Mouse (Mus musculus): ENCODE measurements around the gene Rsph10b. TPM values are rescaled to one million over a fixed set of nuclear protein-coding genes. Genes with fewer than 3 reads are reported as not detected.

The Rsph10b gene
- total RNA-seq, 2 experiments from 2014 or later: 3.7 to 3.9 TPM

DNA sequence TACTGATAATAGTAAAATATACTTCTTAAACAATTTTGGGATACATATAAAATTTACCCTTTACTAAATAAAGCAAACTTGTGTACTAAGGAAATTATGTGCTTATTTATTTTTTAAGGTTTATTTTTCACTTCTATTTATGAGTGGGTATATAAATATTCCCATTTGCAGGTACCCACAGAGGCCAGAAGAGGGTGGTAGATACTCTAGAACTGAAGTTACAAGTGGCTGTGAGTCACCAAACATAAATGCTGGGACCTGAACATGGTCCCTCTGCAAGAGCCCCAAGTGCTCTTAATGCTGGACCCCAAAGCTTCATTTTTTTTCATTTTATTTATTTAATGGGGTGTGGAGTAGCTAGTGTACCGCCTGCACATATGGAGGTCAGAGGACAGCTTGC, 1.0 kb downstream of the Rsph10b start:
- no peak for DNase-seq (ENCODE audit: low spot score in 2 of 2)

DNA sequence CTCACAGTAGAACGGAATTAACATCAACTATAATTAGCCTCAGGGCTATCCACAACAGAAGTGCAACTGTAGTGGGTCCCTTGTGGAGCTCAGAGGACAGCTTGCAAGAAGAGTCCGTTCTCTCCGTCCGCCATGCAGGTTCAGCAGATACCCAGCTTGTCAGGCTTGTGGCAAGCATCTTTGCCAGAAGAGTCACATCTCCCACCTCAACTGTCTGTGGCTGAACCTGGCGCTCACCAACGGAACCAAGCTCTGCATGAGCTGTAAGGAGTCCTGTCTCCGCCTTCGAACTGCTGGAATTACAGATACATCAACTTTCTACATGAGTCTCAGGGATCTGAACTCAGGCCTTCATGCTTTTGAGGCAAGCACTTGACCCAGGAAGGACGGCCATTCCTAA, 3.3 kb downstream of the Rsph10b start:
- DNase-seq (ENCODE audit: low spot score in 2 of 2): no peak

DNA sequence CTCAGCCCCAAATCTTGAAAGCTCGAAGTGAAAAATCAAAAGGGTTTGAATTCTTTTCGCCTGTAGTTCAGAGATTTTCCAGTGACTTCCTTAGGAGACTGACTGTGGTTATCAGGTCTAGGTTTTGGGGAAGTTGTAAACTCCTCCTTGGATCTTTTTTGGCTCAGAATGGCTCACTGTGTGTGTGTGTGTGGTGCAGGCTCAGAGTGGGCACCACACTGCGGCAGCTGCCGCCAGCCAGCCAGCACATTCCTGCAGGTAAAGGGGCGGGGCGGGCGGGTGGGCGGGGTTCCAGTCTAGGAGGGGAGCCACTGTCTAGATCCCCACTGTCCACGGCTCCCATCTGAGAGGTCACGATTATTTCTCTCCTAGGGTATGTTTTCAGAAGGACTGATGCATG, 8.8 kb downstream of the Rsph10b start:
- DNase-seq (ENCODE audit: low spot score in 2 of 2): no peak

DNA sequence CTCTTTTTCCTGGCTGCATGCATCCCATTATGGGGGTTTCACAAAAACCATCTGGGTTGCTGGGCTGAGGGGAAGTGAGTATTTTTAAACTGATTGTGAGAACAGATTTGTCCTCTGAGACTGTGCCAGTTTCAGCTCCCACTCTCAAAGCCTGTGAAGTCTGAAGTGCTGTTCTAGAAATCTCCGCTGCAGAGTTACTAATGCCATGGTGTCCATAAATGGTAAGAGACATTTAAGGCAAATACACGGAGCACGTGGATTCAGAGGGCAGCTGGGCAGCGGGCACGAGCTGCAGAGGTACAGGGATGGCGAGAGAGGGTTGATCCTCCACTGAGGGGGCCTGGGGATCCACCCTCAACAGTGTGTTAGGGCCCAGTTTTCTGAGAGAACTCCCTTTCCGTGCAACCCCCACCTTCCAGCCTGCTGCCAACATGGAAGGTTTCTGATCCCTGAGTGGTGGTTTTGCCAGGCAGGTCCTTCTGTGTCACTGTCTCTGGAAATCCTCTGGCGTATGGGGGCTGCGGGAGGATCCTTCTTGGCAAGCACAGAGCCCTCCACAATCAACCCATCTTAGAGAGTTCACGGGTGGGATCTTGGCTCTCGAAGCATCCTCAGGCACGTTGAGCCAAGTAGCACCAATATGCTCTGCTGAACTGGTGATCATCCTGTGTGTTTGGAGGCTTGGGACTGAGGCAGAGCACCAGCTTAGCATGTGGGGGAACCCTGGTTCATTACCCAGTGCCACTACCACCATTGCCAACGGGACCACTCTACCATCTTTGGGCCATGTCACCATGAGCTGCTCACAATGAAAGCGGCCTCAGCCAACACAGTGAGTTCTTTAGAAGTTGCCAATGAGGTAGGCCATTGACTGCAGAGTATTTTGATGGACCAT, 10.6 kb downstream of the Rsph10b start:
- DNase-seq (ENCODE audit: low spot score in 2 of 2): peak; percentile 76 to 83

DNA sequence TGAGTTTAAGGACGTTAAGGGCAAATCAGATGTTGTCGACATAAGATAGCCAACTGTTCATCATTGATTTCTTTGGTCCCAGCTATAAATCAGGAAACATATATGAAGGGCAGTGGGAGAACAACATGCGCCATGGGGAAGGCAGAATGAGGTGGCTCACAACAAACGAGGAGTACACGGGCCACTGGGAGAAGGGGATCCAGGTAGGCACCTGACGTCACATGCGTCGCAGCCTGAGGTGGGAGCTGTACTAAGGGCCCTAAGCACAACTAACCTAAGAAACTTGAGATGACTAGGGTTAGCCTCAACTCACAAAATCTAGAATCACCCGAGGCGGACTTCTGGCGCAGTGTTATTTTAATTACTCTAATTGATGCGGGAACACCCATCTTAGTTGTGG, 15.5 kb downstream of the Rsph10b start:
- DNase-seq (ENCODE audit: low spot score in 2 of 2): no peak

DNA sequence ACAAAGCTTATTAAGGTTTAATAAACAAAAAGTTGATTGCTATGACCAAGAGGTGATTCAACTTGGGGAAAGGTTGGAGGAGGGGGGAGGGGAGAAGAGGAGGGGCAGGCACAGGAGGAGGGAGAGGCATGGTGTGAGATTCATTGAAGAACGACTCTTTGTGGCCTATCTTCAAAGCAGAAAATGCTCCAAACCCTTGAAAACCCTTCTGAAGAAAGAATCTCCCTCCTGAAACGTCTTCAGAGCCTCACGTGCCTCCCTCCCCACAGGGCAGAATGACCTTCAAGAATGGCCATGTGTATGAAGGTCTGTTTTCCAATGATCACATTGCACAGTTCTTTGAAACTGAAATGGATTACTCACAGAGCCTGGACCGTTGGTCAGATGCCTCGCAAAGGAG, 17.2 kb downstream of the Rsph10b start:
- DNase-seq (ENCODE audit: low spot score in 2 of 2): no peak

DNA sequence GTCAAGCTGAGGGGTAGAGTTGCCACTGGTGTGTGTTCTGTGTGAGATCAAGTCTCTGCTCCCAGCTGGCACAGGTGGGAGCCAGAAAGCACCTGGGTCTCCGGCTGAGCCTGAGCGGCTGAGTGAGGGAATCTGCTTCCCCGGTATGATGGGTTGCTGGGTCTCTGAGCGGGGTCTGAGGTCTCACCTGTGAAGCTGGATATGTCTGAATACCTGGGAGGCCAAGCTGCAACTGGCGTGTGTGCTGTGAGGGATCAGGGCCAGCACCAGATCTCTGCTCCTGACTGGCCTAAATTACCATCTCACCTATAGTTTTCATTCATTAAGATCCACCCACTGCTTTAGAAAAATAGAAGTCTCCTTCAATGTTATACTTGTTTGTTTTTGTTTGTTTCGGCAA, 24.3 kb downstream of the Rsph10b start:
- no peak for DNase-seq (ENCODE audit: low spot score in 2 of 2)

DNA sequence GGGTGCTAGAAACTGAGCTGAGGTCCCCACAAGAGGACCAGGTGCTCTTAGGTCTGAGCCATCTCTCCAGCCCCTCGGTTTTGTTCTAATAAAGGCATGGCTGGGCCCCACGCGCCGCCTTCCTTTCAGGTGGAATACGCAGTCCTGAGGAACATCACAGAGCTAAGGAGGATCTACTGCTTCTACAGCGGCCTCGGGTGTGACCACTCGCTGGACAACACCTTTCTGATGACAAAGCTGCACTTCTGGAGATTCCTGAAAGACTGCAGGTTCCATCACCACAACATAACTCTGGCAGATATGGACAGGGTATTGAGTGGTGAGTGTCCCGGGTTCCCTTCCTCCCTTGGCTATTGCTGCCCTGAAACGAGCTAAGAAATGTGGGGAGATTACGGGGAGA, 26.7 kb downstream of the Rsph10b start:
- DNase-seq (ENCODE audit: low spot score in 2 of 2): no peak

DNA sequence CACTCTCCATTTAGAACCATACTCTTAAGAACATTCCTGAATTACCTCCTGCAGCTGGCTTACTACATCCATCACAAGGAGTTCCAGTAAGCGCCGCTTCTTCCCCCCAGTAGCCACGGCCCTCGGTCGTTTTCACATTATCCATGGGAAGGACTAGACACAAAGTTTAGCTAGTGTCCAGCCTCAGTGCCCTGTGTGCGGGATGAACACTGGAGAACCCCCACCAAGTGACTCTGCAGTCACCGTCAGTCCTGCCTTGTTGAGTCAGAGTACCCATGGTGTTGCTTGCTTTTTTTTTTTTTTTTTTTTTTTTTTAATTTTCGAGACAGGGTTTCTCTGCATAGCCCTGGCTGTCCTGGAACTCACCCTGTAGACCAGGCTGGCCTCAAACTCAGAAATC, 28.3 kb downstream of the Rsph10b start:
- DNase-seq (ENCODE audit: low spot score in 2 of 2): no peak

DNA sequence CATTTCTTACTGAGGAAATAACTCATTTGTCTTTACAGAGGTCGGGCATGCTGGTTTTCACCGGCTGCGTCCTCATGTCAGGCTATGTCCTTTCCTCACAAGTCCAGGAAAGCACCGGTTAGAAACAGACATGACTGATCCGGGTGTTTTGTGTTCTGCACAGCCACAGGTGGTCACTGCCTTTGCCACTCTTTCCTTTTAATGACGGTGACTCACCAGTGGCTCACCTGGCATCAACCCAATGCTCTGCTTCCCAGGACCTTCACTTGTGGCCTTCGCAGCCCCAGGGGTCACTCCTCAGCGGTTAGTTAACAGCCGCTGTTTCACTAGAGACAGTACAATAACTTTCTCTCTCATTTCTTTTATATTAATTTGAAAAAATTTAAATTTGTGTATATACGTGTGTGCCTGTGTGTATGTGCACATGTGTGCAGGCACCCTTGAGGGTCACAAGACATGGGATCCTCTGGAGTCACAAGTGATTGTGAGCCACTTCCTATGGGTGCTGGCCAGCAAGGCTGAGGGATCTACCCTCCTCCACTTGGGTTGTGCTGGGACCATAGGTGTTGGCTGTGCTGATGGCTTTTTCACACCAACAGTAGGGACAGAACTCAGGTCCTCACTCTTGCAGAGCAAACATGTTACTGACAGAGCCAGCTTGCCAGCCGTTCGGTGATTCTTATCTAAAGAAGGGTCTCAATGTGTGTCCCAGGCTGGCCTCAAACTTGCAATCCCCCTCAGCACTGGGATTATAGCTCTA, 32.9 kb downstream of the Rsph10b start:
- DNase-seq (ENCODE audit: low spot score in 2 of 2): no peak

DNA sequence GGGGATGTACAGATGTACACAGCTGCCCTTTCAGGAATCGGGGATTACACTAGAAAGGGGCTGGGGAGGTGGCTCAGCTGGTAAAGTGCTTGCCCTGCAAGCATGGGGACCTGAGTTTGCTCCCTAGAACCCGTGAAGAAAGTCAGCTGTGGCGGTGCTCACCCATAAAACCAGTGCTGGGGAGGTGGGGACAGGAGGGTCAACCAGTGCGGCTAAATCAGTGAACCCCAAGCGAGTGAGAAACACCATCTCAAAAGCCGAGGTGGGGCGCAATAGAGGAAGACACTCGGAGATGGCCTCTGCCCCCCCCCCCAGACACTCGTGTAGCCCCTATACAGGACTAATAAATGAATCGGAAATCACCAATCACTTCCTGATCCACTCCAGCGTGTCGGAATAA, 33.8 kb downstream of the Rsph10b start:
- DNase-seq (ENCODE audit: low spot score in 2 of 2): no peak

DNA sequence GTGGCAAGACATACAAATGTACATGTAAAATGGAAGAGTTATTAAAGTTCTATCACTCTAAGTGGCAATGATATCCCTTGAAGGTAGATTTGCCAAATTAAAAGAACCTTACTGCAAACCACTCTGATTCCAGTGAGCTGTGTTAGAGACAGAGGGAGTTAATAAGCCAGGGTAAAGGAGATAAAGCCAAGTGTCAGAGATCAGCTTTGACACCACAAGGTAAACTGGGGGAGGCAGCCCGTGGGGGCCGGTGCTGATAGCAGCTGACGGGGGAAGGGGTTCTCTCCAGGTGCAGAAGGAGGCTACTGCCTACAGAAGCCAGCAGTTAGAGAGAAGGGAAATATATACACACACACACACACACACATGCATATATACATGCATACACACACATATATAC, 39.8 kb downstream of the Rsph10b start:
- no peak for DNase-seq (ENCODE audit: low spot score in 2 of 2)

DNA sequence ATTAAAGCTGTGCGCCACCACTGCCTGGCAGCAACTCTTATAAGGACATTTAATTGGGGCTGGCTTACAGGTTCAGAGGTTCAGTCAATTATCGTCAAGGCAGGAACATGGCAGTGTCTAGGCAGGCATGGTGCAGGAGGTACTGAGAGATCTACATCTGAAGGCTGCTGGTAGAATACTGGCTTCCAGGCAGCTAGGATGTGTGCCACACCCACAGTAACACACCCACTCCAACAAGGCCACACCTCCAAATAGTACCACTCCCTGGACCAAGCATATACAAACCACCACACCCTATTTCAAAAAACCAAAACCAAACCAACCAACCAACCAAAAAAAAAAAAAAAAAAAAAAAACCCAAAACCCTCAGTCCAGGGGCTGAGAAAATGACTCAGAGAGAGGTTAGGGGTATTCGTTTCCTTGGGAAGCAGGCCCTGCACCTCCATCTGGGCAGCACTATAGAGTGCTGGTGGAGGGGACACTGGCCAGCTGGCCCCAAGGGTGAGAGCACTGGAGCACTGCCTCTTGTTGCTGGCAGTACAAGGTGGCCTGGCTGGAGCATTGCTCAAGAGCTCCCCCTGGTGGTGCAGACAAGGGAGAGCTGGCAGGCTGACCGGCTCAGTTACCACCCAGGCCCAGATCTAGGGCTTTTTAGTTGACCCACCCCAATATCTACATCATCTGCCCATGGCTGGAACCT, 42.2 kb downstream of the Rsph10b start:
- DNase-seq (ENCODE audit: low spot score in 2 of 2): peak; percentile 50 to 72

DNA sequence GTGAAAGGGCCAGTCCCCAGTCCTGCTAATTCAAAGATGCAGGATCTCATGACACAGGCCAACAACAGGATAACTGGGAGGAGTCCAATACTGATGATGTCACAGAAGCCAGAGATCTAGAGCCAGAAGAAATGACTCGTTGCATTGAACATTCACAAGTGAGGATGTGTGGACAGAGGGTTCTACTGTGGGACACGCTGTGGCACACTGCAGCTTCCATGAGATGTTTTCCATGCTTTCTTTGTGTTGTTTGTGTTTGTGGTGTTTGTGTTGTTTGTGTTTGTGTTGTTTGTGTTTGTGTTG, 42.7 kb downstream of the Rsph10b start:
- DNase-seq (ENCODE audit: low spot score in 2 of 2): no peak

DNA sequence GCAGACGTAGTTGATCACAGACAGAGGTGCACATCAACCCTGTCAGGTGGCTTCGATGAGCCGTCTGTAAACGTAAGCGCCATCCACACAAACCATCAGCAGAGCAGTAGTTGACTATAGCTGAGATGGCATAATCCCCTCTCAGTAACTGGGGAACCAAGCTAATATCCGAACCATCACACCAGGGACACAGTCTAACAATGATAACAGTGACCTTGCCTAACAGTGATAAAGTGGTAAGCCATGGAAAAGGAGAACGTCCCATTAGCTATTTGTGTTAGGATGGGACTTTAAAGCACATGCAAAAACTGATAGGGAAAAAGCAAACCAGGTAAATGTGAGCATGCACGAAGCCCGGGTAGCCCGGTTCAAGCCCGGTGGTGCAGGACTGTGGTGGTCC, 43.4 kb downstream of the Rsph10b start:
- no peak for DNase-seq (ENCODE audit: low spot score in 2 of 2)

DNA sequence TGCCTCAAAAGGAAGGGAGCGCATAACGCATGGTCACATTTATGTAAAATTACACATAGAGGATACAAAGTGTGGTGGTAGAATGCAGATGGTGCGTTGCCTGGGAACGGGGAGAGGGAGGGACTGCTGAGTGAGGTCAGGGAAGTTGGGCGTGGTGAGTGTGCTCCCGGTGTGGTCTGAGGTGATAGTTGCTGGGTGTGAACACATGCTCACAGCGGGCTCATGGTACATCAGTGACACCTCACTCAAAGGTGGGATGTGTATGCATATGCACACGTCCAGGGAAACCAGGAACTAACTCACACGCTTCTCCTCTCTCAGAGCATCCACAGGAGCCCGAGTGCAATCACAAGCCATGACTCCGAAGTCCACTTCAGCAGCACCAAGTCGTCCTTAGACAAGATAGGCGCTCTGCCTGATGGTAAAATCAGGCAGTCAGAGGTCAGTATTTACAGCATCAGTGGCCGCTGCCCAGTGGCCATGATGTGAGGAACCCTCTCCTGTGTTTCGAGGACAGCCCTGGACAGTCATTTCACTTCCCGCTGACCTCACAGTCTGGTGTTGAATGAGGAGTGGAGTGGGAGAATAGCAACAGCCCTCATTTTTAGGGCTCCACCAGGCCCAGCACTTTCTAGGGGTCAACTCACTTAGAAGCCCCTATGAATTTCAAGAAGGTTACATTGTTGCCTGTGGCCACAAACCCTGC, 44.0 kb downstream of the Rsph10b start:
- no peak for DNase-seq (ENCODE audit: low spot score in 2 of 2)

DNA sequence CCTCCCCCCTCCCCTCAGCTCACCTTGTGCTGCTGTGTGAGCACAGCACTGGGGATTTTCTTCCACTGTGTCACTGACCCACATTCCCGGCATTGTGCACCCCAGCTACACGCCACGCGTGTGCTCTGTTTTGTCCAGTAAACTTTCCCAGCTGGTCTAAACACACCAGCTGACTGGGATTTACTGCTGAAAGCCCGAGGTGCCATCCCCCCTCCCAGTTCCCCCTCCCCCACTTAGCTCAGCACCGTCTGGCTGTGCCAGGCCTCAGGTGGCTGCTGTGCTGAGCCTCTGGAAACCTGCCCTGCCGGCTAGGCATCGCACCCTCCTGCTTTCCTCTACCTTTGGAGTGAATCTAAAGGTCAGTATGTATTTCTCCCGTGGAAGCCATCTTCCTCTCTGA, 48.0 kb downstream of the Rsph10b start:
- no peak for DNase-seq (ENCODE audit: low spot score in 2 of 2)

DNA sequence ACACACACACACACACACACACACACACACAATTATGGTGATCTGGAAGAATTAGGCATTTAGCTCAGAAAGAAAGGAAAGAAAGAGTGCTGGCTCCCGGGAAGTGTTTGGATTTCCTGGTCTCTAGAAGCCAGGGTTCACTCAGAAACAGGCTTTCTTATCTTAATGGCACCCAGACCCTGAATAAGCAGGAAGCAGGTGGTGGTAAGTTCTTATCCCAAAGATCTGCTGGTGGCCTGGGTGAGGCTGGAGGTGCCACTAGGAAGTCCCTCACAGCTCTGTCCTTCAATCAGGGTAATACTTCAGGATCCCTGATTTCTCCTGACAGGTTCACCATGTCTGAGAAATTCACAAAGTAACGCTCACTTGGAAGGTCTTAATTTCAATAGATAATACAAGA, 49.5 kb downstream of the Rsph10b start:
- no peak for DNase-seq (ENCODE audit: low spot score in 2 of 2)

DNA sequence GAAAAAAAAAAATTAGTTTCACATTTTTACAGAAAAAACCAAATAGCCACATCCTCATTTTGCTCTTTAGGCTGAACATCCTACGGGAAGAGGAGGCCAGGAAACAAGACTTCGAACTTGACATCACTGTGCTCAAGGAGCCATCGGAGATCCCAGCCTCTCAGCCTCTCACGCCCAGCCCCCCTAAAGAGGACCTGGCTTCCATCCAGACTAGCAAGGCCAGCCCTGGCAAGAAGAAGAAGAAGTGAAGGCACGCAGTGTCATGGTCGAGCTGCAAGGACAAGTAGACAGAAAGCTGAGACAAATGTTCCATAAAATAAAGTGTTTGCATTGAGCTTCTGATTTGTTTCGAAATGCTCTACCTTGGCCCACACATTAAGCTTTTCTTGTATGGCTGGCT, 52.5 kb downstream of the Rsph10b start:
- DNase-seq (ENCODE audit: low spot score in 2 of 2): no peak

DNA sequence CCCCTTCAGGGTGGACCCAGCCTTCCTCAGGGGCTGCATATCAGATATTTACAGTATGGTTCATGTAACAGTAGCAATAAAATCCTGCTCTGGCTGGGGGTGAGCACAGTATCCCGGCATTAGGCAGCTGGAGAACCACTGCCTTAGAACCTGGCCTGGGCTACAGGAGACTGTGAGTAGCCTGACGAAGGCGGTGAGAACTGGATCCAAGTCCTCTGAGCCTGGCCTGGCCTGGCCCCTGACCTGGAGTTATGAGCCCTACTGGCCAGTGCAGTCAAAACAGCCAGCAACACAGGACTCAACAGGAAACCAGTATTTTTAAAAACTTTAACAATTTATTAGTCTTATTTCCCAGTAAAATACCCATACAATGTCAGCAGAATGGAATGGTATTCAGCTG, 54.8 kb downstream of the Rsph10b start:
- no peak for DNase-seq (ENCODE audit: low spot score in 2 of 2)

DNA sequence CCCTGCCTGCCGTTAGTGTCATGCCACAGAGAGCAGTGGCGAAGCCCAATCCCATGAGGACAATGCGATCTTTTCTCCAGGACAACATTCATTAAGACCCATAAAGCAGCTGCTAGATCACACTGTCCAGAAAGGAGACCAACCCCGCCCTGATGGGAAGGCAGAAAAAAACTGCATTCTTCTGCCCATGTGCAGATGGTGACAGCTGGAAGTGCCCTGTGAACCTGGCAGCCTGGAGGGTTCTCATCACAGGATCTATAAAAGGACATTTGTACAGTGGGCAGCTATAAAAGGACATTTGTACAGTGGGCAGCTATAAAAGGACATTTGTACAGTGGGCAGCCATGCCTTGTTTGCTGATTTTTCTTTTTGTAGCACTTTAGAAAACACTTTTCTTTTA, 56.2 kb downstream of the Rsph10b start:
- DNase-seq (ENCODE audit: low spot score in 2 of 2): no peak

DNA sequence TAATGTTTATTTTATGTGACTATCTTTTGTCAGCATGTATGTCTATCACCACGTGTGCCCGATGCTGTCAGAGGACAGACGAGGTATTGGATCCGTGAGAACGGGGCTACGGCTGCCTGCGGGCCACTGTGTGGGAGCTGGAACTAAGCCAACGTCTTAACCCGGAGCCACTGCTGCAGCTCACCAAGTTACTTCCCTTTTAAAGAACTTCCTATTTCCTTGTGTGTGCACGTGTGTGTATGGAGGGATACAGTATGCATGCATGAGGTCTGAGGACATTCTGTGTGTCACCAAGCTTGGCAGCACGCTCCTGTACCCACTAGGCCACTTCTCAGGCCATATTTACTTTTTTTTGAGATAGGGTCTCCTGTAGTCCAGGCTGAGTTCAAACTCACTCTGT, 57.3 kb downstream of the Rsph10b start:
- DNase-seq (ENCODE audit: low spot score in 2 of 2): no peak
